Mouse (Mus musculus): ENCODE measurements around the gene Man2a2. TPM values are rescaled to one million over a fixed set of nuclear protein-coding genes. Genes with fewer than 3 reads are reported as not detected.

Man2a2 gene
- total RNA-seq, 2 experiments from 2014 or later: 10.8 to 33.2 TPM

- ATAC-seq (replicated peaks; ENCODE audit: low FRiP score, low TSS enrichment, poor library complexity, severe bottlenecking): no peak
These were observed 60.4 kb downstream of the Man2a2 start for GRCm38 (mm10) chr7:80310771-80311170.

- ATAC-seq (replicated peaks; ENCODE audit: low FRiP score, low TSS enrichment, poor library complexity, severe bottlenecking): no peak
These were observed 63.4 kb downstream of the Man2a2 start for GRCm38 (mm10) chr7:80307766-80308165.

DNA sequence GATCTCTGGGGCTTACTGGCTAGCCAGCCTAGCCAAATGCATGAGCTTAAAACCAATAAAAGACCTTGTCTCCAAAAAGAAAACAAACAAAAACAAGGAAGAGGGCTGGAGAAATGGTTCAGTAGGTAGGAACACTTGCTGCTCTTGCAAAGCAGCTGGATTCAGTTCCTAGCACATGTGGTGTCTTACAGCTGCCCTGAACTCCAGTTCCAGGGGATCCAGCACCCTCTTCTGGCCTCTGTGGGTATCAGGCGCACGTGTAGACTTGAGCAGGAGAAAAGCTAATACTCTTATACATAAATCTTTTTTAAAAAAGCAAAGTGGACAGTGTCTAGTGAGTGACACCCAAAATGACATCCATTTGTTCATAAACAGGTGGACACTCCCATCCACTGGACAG, 69.7 kb downstream of the Man2a2 start:
- no peak for ATAC-seq (replicated peaks; ENCODE audit: low FRiP score, low TSS enrichment, poor library complexity, severe bottlenecking)

- no peak for ATAC-seq (replicated peaks; ENCODE audit: low FRiP score, low TSS enrichment, poor library complexity, severe bottlenecking)
These were observed 71.6 kb downstream of the Man2a2 start for GRCm38 (mm10) chr7:80299568-80299967.

Other genes with a start within 250 kb of the Man2a2 start
- gene Sema4b, start 184.5 kb downstream of the Man2a2 start, total RNA-seq (2014; fragmentation: Nextera tagmentation): 8.3 and 13.4 TPM in 2 replicates
- gene Sema4b, start 184.5 kb downstream of the Man2a2 start, total RNA-seq (2017): 3.2 and 3.4 TPM in 2 replicates
- gene Cib1, start 138.6 kb downstream of the Man2a2 start, total RNA-seq (2014; fragmentation: Nextera tagmentation): 65.7 and 67.1 TPM in 2 replicates
- gene Cib1, start 138.6 kb downstream of the Man2a2 start, total RNA-seq (2017): 28.8 and 42.4 TPM in 2 replicates
- gene Gdpgp1, start 138.5 kb downstream of the Man2a2 start, total RNA-seq (2014; fragmentation: Nextera tagmentation): 8.2 and 9.7 TPM in 2 replicates
- gene Gdpgp1, start 138.5 kb downstream of the Man2a2 start, total RNA-seq (2017): 2.7 and 4.7 TPM in 2 replicates
- gene Ttll13, start 125.0 kb downstream of the Man2a2 start, total RNA-seq (2014; fragmentation: Nextera tagmentation): not detected in 2 replicates
- 0.11 and 1.9 TPM in 2 replicates for gene Ttll13, start 125.0 kb downstream of the Man2a2 start, total RNA-seq (2017)
- 24.4 and 37.7 TPM in 2 replicates for gene Ngrn, start 110.2 kb downstream of the Man2a2 start, total RNA-seq (2014; fragmentation: Nextera tagmentation)
- 18.8 and 25.7 TPM in 2 replicates for gene Ngrn, start 110.2 kb downstream of the Man2a2 start, total RNA-seq (2017)
- gene Vps33b, start 101.7 kb downstream of the Man2a2 start, total RNA-seq (2014; fragmentation: Nextera tagmentation): 33.6 and 37.9 TPM in 2 replicates
- 43.4 and 54.7 TPM in 2 replicates for gene Vps33b, start 101.7 kb downstream of the Man2a2 start, total RNA-seq (2017)
- 75.1 and 96.7 TPM in 2 replicates for gene Prc1, start 76.9 kb downstream of the Man2a2 start, total RNA-seq (2014; fragmentation: Nextera tagmentation)
- 135 and 138 TPM in 2 replicates for gene Prc1, start 76.9 kb downstream of the Man2a2 start, total RNA-seq (2017)
- gene Rccd1, start 46.9 kb downstream of the Man2a2 start, total RNA-seq (2014; fragmentation: Nextera tagmentation): 22.7 and 26.3 TPM in 2 replicates
- gene Rccd1, start 46.9 kb downstream of the Man2a2 start, total RNA-seq (2017): 20.4 and 25.0 TPM in 2 replicates
- 11.2 and 24.2 TPM in 2 replicates for gene Unc45a, start 30.4 kb downstream of the Man2a2 start, total RNA-seq (2014; fragmentation: Nextera tagmentation)
- gene Unc45a, start 30.4 kb downstream of the Man2a2 start, total RNA-seq (2017): 20.1 and 23.2 TPM in 2 replicates
- gene Hddc3, start 28.3 kb downstream of the Man2a2 start, total RNA-seq (2014; fragmentation: Nextera tagmentation): 13.2 and 17.8 TPM in 2 replicates
- gene Hddc3, start 28.3 kb downstream of the Man2a2 start, total RNA-seq (2017): 10.9 and 40.6 TPM in 2 replicates
- 12.5 and 23.2 TPM in 2 replicates for gene Fes, start 16.6 kb upstream of the Man2a2 start, total RNA-seq (2014; fragmentation: Nextera tagmentation)
- 1.8 and 17.9 TPM in 2 replicates for gene Fes, start 16.6 kb upstream of the Man2a2 start, total RNA-seq (2017)
- gene Furin, start 34.1 kb upstream of the Man2a2 start, total RNA-seq (2014; fragmentation: Nextera tagmentation): 24.9 and 31.5 TPM in 2 replicates
- 8.2 and 10.0 TPM in 2 replicates for gene Furin, start 34.1 kb upstream of the Man2a2 start, total RNA-seq (2017)
- 110 and 139 TPM in 2 replicates for gene Blm, start 163.7 kb upstream of the Man2a2 start, total RNA-seq (2014; fragmentation: Nextera tagmentation)
- 72.4 and 78.2 TPM in 2 replicates for gene Blm, start 163.7 kb upstream of the Man2a2 start, total RNA-seq (2017)